Mouse (Mus musculus) kidney, postnatal 4 days (tissue): Measurements from ENCODE around the gene Prrx2.
"Not testable (repeated sequence)": the region's sequence is repeated elsewhere in the genome, so short reads cannot be mapped to it uniquely, and the experiment has no call there.

Source experiments
- DNase-seq, 2 experiments: peaks; one replicate each; pipeline ENCODE4 v3.0.0; 2021; ENCODE audit warnings: mixed read lengths in 2 of 2

Gene Prrx2

DNA sequence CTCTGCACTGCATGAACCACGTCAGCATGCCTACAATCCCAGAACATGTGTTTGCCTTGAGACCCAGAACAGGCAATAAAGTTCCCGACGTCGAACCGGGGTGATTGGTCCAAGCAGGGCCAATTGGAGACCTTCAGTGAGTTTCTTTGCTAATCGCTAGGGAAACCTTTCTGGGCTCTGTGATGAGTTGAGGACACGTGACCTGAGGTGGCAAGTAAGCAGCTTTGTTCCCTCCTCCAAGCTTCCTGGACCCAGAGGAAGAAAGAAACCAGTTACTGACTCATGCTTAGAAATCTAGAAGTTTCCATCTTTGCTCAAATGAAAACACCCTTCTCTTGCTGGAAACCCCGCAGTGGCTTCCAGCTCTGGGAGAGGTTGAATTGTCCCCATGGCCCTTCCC lies 78.2 kb downstream of the Prrx2 start:
- DNase-seq: no peak

DNA sequence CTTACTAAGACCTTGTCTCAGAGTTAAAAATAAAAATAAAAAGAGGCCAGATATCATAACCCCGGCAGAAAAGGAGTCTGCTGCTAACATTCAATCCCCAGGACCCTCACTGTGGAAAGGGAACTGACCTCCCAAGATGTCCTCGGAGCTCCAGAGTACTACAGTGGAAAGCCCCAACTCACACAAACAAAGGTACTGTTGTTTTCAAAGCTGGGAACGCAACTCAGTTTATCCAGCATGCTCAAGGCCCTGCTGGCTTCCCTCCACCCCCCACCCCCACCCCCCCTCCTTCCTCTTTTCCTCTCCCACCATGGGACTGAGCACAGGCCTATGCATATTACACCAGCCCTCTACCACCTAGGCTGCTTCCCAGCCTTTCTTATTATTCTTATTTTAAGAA lies 80.1 kb downstream of the Prrx2 start:
- DNase-seq: no peak

DNA sequence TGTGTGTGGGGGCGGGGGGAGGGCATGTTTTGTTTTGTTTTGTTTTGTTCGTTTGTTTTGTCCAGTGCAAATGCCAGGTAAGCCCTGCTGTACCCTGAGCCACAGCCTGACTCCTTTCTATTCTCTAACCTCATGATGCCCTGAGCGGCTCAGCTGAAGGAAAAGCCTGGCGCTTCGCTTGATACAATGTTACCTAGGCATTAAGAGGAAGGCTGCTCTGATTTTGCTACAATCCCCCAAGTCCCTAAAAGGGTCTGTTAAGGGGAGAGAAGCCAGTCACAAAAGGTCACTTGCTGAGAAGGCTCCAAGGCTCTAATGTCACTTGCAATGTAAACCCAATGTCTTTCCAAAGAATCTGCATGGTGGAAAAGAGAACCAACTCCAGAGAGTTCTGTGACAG lies 80.6 kb downstream of the Prrx2 start:
- DNase-seq: no peak

DNA sequence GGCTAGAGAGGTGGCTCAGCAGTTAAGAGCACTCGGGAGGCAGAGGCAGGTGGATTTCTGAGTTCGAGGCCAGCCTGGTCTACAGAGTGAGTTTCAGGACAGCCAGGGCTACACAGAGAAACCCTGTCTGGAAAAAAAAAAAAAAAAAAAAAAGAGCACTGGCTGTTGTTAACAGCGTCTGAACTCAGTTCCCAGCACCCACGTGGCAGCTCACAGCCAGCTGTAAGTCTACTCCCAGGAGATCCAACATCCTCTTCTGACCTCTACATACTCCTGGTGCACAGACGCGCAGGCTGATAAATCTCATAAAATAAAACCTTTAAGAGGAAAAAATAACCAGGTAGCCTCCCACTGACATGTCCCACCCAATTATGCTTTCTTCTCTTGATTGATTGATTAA lies 81.2 kb downstream of the Prrx2 start:
- DNase-seq: not testable (repeated sequence)

DNA sequence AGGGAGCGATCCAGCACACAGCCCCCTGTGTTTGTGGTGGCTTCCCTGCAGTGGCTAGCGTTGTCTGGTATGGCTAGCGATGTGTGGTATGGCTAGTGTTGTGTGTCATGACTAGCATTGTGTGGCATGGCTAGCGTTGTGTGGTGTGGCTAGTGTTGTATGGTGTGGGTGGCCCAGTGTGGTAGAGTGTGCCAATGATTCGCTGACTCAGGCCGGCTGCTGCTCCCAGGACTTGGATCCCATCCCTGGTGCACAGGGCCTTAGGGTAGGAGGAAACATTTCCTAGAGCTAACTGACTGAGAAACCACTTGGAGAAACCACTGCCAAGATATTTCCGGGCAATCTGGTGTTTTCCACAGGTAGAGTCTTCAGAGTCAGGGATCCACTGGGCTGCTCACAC lies 82.9 kb downstream of the Prrx2 start:
- DNase-seq: no peak

GRCm38 (mm10) chr2:30918126-30918525 lies 83.4 kb downstream of the Prrx2 start:
- DNase-seq: no peak

DNA sequence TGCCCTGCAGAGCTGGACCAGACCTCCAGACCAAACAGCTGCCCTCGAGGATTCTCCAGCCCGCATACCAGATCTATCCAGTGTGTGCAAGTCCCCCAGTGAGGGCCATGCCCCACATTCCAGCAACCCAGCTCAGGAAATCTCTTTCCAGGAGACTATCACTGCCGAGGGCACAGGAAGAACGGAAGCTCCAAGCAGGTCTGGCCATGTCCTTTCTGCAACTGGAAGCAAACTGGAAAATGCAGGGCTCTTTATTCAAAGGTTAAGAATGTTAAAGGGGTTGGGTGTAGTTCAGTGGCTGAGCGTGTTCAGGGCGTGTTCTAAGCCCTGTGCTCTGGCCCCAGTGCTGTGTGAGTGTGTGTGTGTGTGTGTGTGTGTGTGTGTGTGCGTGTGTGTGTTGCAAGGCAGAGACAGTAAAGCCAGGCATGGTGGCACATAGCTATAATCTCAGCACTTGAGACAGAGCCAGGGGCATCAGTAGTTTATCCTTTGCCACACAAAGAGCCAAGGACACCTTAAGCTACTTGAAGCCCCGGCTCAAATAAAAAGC lies 84.1 kb downstream of the Prrx2 start:
- peak; percentile 34 to 54 for DNase-seq

GRCm38 (mm10) chr2:30920216-30920615 lies 85.4 kb downstream of the Prrx2 start:
- DNase-seq: no peak

GRCm38 (mm10) chr2:30923099-30923498 lies 88.3 kb downstream of the Prrx2 start:
- no peak for DNase-seq

DNA sequence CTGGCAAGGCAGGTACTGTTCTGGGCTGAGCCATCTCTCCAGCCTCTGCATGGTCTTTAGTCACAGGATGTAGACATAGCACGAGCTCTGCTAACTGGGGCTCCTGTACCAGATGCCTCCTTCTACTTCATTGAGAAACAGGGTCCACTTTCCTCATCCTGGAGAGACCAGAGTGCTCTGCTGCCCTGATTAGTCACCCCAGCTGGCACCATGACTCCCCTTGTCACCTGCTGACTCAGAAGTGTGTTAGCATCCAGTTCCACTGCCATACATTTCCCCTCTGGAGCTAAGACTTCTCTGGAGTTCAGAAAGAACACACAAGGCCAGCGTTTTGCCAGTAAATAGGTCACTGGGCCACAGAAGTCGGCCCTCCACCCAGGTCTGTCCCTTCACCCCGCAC lies 90.4 kb downstream of the Prrx2 start:
- no peak for DNase-seq

- no peak for DNase-seq
Measured at GRCm38 (mm10) chr2:30926381-30926780, 91.6 kb downstream of the Prrx2 start.

DNA sequence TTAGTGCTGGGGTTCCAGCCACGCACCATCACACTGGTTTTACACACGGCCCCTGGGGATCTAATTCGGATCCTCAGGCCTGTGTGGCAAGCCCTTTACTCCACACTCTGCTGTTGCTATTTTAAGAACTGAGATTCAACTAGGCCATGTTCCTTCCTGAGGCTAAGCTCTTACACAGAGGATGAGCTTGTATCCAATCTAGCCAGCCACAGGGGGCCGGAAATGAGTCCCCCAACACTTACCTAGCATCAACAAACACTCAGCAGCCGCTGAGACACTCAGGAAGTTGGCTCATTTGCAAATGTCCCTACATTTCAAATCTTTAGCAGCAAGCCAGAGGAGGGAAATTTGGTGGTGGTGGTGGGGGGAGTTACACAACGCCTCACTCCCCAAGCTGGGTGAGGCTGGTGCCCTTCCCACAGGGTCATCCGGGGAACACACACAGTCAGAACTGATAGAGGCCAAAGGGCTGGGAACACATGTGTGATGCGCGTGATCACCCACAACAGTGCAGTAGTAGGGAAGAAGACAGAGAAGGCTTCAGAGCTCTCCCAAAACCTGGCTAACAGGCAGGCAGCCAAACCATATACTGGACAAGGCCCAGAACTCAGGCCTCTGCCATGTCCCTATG lies 92.5 kb downstream of the Prrx2 start:
- DNase-seq: peak in 1 of 2 experiments; percentile 17

DNA sequence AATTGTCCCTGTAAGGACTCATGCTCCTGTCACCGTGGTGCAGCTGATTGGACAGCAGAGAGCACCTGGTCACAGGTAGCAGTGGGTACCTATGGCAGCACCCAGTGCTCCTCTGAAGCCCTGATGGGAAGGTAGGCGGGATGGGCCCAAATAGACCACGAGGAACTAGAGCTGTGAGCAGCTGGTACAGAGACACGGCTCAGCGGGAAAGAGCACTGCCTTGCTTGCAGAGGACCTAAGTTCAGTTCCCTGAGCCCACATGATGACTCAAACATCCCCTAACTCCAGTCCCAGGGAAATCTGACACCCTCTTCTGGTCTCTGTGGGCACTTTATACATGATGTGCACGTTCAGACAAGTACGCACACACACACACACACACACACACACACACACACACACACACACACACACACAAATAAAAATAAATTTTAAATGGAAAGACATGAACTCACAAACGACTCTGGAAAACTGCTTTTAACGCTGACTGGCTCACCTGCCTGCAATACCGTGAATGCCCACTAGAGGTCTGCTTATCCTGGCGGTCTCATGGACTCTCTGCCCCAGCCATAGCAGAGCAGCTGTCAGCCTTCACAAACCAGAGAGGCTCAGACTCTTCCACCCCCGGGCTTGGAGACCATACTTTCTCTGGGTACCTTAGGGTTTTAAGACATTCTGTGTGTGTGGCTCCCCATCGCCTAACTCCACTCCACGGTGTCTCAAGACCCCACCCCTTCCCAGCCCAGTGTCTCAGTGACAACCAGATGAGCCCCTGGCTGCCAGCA lies 93.3 kb downstream of the Prrx2 start:
- DNase-seq: peak; percentile 93

DNA sequence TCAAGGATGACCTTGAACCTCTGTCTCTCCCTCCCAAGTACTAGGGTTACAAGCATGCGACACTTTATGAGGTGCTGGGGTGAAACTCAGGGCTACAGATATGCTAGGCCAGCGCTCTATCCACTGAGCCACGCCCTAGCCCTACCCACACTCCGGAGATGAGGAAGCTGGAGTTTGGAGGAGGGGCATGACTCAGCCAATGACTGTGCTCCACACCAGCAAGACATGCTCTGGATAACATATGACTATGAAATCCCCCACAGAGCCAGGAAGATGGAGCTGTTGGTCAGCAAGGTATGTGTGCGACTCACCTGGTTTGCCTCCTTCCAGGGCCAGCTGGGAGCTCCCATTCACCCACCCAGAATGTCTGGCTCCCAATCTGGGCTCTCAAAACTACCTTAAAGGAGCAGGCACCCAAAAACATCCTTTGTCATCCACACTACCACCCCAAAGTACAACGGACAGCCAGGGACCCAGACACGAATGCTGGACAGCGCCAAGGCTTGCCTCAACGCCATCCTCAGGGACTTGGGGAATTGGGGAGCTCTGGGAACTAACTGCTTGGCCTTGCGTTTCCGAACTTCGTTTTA lies 94.2 kb downstream of the Prrx2 start:
- DNase-seq: peak in 1 of 2 experiments; percentile 25

DNA sequence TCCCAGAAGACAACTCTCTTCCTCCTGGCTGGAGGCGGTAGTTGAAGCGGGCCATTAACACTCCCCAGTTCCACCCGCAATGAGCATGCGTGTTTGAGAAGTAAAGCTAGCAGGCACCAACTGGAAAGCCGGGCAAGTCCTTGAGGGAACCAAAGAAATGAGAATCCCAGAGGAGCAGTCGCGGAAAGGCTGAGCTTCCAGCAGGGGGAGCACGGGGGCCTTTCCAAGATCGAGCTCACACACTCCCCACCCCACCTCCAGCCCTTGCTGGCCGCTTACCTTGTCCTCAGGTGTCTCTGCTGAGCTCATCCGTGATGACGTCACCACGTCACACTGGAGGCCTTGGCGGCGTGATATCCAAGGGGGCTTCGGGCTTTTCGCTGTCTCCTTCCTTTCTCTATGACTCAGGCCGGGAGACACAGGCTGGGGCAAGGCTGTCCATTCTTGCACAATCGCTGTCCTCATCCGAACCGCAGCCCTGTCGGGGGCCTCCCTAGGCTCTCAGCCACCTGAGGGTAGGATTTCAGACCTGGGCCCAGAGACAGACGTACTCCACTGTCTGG lies 94.8 kb downstream of the Prrx2 start, which contains the start of gene Ptges:
Gene Ptges (minus strand): TSS at position 381 of the 563 bp plus-strand sequence.
- DNase-seq: peak; percentile 86 to 87

DNA sequence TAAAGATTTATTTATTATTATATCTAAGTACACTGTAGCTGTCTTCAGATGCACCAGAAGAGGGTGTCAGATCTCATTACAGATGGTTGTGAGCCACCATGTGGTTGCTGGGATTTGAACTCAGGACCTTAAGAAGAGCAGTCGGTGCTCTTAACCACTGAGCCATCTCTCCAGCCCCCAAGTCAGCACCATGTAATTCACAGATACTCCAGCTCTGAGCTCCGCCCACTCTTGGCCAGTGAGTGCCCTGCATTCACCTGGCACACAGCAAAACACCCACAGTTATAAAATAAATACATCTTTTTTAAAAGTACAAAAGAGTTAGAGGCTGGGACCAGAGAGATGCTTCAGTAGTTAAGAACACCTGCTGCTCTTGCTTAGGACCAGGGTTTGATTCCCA lies 96.1 kb downstream of the Prrx2 start:
- DNase-seq: not testable (repeated sequence)
